Mouse (Mus musculus) thymus, postnatal 10 days (tissue): ENCODE results near the gene Hdac1.

Source experiments
- DNase-seq, 2 experiments: peaks; one replicate each; pipeline ENCODE4 v3.0.0; 2021; ENCODE audit warnings: low spot score in 2 of 2

Gene Hdac1

GRCm38 (mm10) chr4:129476047-129476446 lies 66.5 kb downstream of the Hdac1 start:
- no peak for DNase-seq
